Mouse (Mus musculus): ENCODE measurements at regions not wholly inside any gene's neighbourhood (a gene's known extent, or its start where the extent isn't known, plus 50 kb on each side); places are given as distances from the start of the nearest gene placed in this dataset.

DNA sequence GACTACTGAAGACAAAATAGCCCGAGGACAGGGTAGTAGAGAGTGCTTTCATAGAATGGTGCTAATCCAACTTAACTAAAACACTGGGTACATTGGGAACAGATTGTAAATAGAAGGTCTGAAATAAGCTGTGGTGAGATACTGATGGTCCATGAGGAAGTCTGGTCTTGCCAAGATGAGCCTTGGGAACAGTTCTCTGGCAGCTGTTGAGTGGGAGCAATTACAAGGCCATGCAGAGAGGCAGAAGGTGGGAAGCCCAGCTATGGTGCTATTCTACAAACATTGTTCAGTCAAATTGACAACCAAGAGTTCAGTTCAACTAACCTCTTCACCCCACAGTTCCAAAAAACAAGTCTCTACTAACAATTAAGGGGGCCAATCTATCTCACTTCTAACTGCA, 92.5 kb upstream of the Tenm4 start:
- WGBS, result 87% methylated on average over 1 of the region's 1 CpGs
- TF ChIP-seq POLR2A (IDR thresholded peaks at IDR 0.05; ENCODE audit: borderline replicate concordance, extremely low read depth, insufficient read depth, insufficient read length), result no peak
- Histone ChIP-seq H3K9me3 (ENCODE audit: control insufficient read depth, low read length) (no peaks in the 10 kb centered on the region), H3K27ac (replicated peaks; ENCODE audit: low read depth, low read length) (no peak overlapping the region), H3K4me1 (ENCODE audit: control insufficient read depth, insufficient read depth, low read length) (no peaks in the 10 kb centered on the region), H3K36me3 (ENCODE audit: control insufficient read depth, insufficient read depth, low read length) (no peaks in the 10 kb centered on the region), H3K4me2 (replicated peaks; ENCODE audit: low read depth, low read length, severe bottlenecking) (no peak overlapping the region), H3K9ac (ENCODE audit: low read depth, low read length, severe bottlenecking) (no peak overlapping the region), H3K4me3 (replicated peaks; ENCODE audit: low read length) (no peak overlapping the region), H3K27me3 (ENCODE audit: control insufficient read depth, insufficient read depth, low read length) (no peaks in the 10 kb centered on the region)
- DNase-seq (ENCODE audit: low spot score) (no peak), ATAC-seq (ENCODE audit: low FRiP score, low read depth) (no peak)

DNA sequence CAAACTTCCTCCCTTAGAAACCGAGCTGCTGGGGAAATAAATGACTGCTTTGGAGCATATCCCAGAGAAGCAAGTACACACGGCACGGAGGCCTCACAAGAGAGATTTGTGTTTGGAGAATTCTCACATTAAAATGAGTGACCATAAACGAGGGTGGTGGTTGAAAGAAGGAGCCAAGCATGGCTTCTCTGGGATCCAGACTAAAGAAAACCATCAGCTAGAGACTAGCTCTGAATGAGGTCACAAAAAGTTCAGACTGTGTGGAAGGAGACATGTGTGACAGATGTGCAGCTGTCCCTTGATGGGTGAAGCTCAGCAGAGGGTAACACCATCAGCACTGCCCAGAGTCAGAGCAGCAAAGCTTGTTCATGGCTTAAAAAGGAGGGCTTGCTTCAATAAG, 89.4 kb upstream of the Tenm4 start:
- Histone ChIP-seq H3K36me3 (ENCODE audit: control insufficient read depth, insufficient read depth, low read length) (no peaks in the 10 kb centered on the region), H3K9ac (ENCODE audit: low read depth, low read length, severe bottlenecking) (no peak overlapping the region), H3K4me1 (ENCODE audit: control insufficient read depth, insufficient read depth, low read length) (no peaks in the 10 kb centered on the region), H3K4me2 (replicated peaks; ENCODE audit: low read depth, low read length, severe bottlenecking) (no peak overlapping the region), H3K9me3 (ENCODE audit: control insufficient read depth, low read length) (no peaks in the 10 kb centered on the region), H3K27me3 (ENCODE audit: control insufficient read depth, insufficient read depth, low read length) (no peaks in the 10 kb centered on the region), H3K4me3 (replicated peaks; ENCODE audit: low read length) (no peak overlapping the region), H3K27ac (replicated peaks; ENCODE audit: low read depth, low read length) (0 out of 2 replicates have a peak overlapping the region, but pooled peaks have one; percentile 8)
- 31% methylated on average over 4 of the region's 4 CpGs for WGBS
- TF ChIP-seq POLR2A (IDR thresholded peaks at IDR 0.05; ENCODE audit: borderline replicate concordance, extremely low read depth, insufficient read depth, insufficient read length), result no peak
- ATAC-seq (ENCODE audit: low FRiP score, low read depth) (peak; percentile 37; the same call in 1 of the 2 replicates), DNase-seq (ENCODE audit: low spot score) (no peak)

GRCm38 (mm10) chr7:96095185-96095584, 75.9 kb upstream of the Tenm4 start:
- Histone ChIP-seq H3K4me1 (ENCODE audit: control insufficient read depth, insufficient read depth, low read length) (no peaks in the 10 kb centered on the region), H3K9me3 (ENCODE audit: control insufficient read depth, low read length) (no peaks in the 10 kb centered on the region), H3K4me3 (replicated peaks; ENCODE audit: low read length) (no peak overlapping the region), H3K36me3 (ENCODE audit: control insufficient read depth, insufficient read depth, low read length) (no peaks in the 10 kb centered on the region), H3K27me3 (ENCODE audit: control insufficient read depth, insufficient read depth, low read length) (no peaks in the 10 kb centered on the region), H3K9ac (ENCODE audit: low read depth, low read length, severe bottlenecking) (no peak overlapping the region), H3K4me2 (replicated peaks; ENCODE audit: low read depth, low read length, severe bottlenecking) (no peak overlapping the region), H3K27ac (replicated peaks; ENCODE audit: low read depth, low read length) (no peak overlapping the region)
- no peak for TF ChIP-seq POLR2A (IDR thresholded peaks at IDR 0.05; ENCODE audit: borderline replicate concordance, extremely low read depth, insufficient read depth, insufficient read length)
- DNase-seq (ENCODE audit: low spot score) (no peak), ATAC-seq (ENCODE audit: low FRiP score, low read depth) (no peak)
- 81% methylated on average over 4 of the region's 4 CpGs for WGBS

DNA sequence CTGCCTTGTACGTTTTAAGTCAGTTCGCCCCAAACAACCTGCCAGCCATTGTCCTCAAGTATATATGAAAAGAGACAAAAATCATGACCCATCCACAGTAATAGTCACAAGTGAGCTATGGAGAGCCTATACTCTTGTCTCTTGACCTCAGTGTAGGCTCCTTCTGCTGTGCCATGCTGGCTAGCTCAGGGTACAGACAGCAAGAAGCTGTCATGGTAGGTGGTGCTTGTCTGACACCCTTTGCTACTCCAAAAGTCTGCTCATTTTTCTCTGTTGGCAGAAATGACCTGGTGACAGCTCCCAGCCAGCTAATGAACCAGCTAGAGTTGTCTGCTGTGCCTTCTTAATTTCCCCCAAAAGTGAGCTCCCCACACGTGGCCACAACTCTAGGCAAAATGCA, 75.3 kb upstream of the Tenm4 start:
- Histone ChIP-seq H3K4me1 (ENCODE audit: control insufficient read depth, insufficient read depth, low read length) (no peaks in the 10 kb centered on the region), H3K4me3 (replicated peaks; ENCODE audit: low read length) (no peak overlapping the region), H3K9me3 (ENCODE audit: control insufficient read depth, low read length) (no peaks in the 10 kb centered on the region), H3K9ac (ENCODE audit: low read depth, low read length, severe bottlenecking) (no peak overlapping the region), H3K27ac (replicated peaks; ENCODE audit: low read depth, low read length) (no peak overlapping the region), H3K27me3 (ENCODE audit: control insufficient read depth, insufficient read depth, low read length) (no peaks in the 10 kb centered on the region), H3K36me3 (ENCODE audit: control insufficient read depth, insufficient read depth, low read length) (no peaks in the 10 kb centered on the region), H3K4me2 (replicated peaks; ENCODE audit: low read depth, low read length, severe bottlenecking) (no peak overlapping the region)
- DNase-seq (ENCODE audit: low spot score) (no peak), ATAC-seq (ENCODE audit: low FRiP score, low read depth) (no peak)
- 74% methylated on average over 3 of the region's 3 CpGs for WGBS
- TF ChIP-seq POLR2A (IDR thresholded peaks at IDR 0.05; ENCODE audit: borderline replicate concordance, extremely low read depth, insufficient read depth, insufficient read length), result no peak

GRCm38 (mm10) chr7:96098686-96099376, 72.2 kb upstream of the Tenm4 start:
- no peak for ATAC-seq (ENCODE audit: low FRiP score, low read depth)

More at GRCm38 (mm10) chr7:96098686-96099376, 72.2 kb upstream of the Tenm4 start:
- no peak overlapping the region for H3K9ac ChIP-seq (ENCODE audit: low read depth, low read length, severe bottlenecking)
- no peaks in the 10 kb centered on the region for H3K27me3 ChIP-seq (ENCODE audit: control insufficient read depth, insufficient read depth, low read length)
- no peak overlapping the region for H3K27ac ChIP-seq (replicated peaks; ENCODE audit: low read depth, low read length)
- no peak overlapping the region for H3K4me2 ChIP-seq (replicated peaks; ENCODE audit: low read depth, low read length, severe bottlenecking)
- TF ChIP-seq POLR2A (IDR thresholded peaks at IDR 0.05; ENCODE audit: borderline replicate concordance, extremely low read depth, insufficient read depth, insufficient read length), result no peak
- H3K36me3 ChIP-seq (ENCODE audit: control insufficient read depth, insufficient read depth, low read length), result no peaks in the 10 kb centered on the region
- no peaks in the 10 kb centered on the region for H3K9me3 ChIP-seq (ENCODE audit: control insufficient read depth, low read length)
- H3K4me3 ChIP-seq (replicated peaks; ENCODE audit: low read length), result no peak overlapping the region
- DNase-seq (ENCODE audit: low spot score), result no peak
- 90% methylated on average over 5 of the region's 5 CpGs for WGBS
- no peaks in the 10 kb centered on the region for H3K4me1 ChIP-seq (ENCODE audit: control insufficient read depth, insufficient read depth, low read length)
